Mouse (Mus musculus) heart, embryonic 14.5 days (tissue): ENCODE measurements around the gene Cd302. TPM values are rescaled to one million over a fixed set of nuclear protein-coding genes. Genes with fewer than 3 reads are reported as not detected.
A peak's percentile ranks its signal among the peaks of the same experiment; 100 is the strongest.

ENCODE experiments used
- ATAC-seq: fragments of 200-750 bp; cut with Nextera tagmentation; 2 replicates; pipeline ENCODE4 v1.8.0; 2017; ENCODE audit warnings: low read depth, moderate TSS enrichment; ENCODE audit not compliant: insufficient number of reproducible peaks, insufficient read depth, low FRiP score
- H3K27ac ChIP-seq, 2 experiments: fragments of 200-500 bp in 1 of 2; fragments of 300-500 bp in 1 of 2; sonication (generic) in 1 of 2; replicated peaks in 1 of 2; 2 replicates each; pipeline ENCODE4 v1.5.1; 2012 to 2014; ENCODE audit warnings: low read depth in 2 of 2, low read length in 2 of 2, control low read depth in 1 of 2, mild to moderate bottlenecking in 1 of 2, mixed read lengths in 1 of 2; ENCODE audit not compliant: control insufficient read depth in 1 of 2, insufficient read depth in 1 of 2
- H3K27me3 ChIP-seq: fragments of 300-500 bp; sonication (generic); 2 replicates; pipeline ENCODE4 v1.6.1; 2014; ENCODE audit warnings: mild to moderate bottlenecking, low read length, control low read depth; ENCODE audit not compliant: control insufficient read depth, insufficient read depth
- H3K36me3 ChIP-seq: fragments of 300-500 bp; sonication (generic); 2 replicates; pipeline ENCODE4 v1.6.1; 2014; ENCODE audit warnings: mild to moderate bottlenecking, control low read depth, low read length, mixed read lengths; ENCODE audit not compliant: control insufficient read depth, insufficient read depth
- H3K4me1 ChIP-seq, 2 experiments: fragments of 200-500 bp in 1 of 2; fragments of 300-500 bp in 1 of 2; sonication (generic) in 1 of 2; 2 replicates each; pipeline ENCODE4 v1.6.1; 2012 to 2014; ENCODE audit warnings: low read length in 2 of 2, control low read depth in 1 of 2, mixed read lengths in 1 of 2; ENCODE audit not compliant: control insufficient read depth in 2 of 2, insufficient read depth in 2 of 2
- H3K4me2 ChIP-seq: fragments of 300-500 bp; sonication (generic); 2 replicates; pipeline ENCODE4 v1.6.1; 2014; ENCODE audit warnings: mild to moderate bottlenecking, low read length
- H3K4me3 ChIP-seq, 2 experiments: fragments of 200-500 bp in 1 of 2; fragments of 300-500 bp in 1 of 2; sonication (generic) in 1 of 2; 2 replicates each; pipeline ENCODE4 v1.5.1; 2012 to 2014; ENCODE audit warnings: low read length in 2 of 2, mild to moderate bottlenecking in 2 of 2, control low read depth in 1 of 2, low read depth in 1 of 2, moderate library complexity in 1 of 2; ENCODE audit not compliant: control insufficient read depth in 1 of 2, insufficient read depth in 1 of 2
- H3K9ac ChIP-seq: fragments of 300-500 bp; sonication (generic); 2 replicates; pipeline ENCODE4 v1.6.1; 2014; ENCODE audit warnings: mild to moderate bottlenecking, low read length
- H3K9me3 ChIP-seq: fragments of 300-500 bp; sonication (generic); 2 replicates; pipeline ENCODE4 v1.6.1; 2016; ENCODE audit warnings: low read length, control low read depth; ENCODE audit not compliant: control insufficient read depth
- WGBS: fragments of 180-500 bp; shearing (Covaris S2); extraction: QIAGEN DNeasy Blood & Tissue Kit; methylation state at CpG from one replicate; pipeline ENCODE4 v1.1.7; 2014; 5-methylcytosine and 5-hydroxymethylcytosine counted together
- polyA plus RNA-seq: library from polyadenylated mRNA; unstranded; fragments of >200 nt; fragmentation: Nextera tagmentation; extraction: Ambion mirVana; gene quantifications from 2 replicates; pipeline ENCODE4 v1.2.1, GENCODE M21; 2014

The Cd302 gene
- polyA plus RNA-seq, 1 experiment from 2014 or later = 25.5 TPM

GRCm38 (mm10) chr2:60298266-60298665, 14.0 kb upstream of the Cd302 start:
- Histone ChIP-seq H3K9me3 (no peaks in the 10 kb centered on the region), H3K4me2 (no peak overlapping the region), H3K9ac (no peak overlapping the region), H3K27ac (no peak overlapping the region), H3K4me3 (no peak overlapping the region), H3K4me1 (no peaks in the 10 kb centered on the region), H3K36me3 (no peaks in the 10 kb centered on the region), H3K27me3 (no peaks in the 10 kb centered on the region)
- ATAC-seq = no peak
- whole genome bisulfite sequencing = 70% methylated on average over 3 of the region's 3 CpGs

GRCm38 (mm10) chr2:60291381-60291780, 7.1 kb upstream of the Cd302 start:
- H3K9ac ChIP-seq = no peak overlapping the region
- 80% methylated on average over 4 of the region's 4 CpGs for WGBS
- no peak overlapping the region for H3K4me2 ChIP-seq
- no peak overlapping the region for H3K4me3 ChIP-seq
- H3K27me3 ChIP-seq = no peaks in the 10 kb centered on the region
- H3K27ac ChIP-seq = no peak overlapping the region
- no peaks in the 10 kb centered on the region for H3K9me3 ChIP-seq
- H3K36me3 ChIP-seq = no peaks in the 10 kb centered on the region
- ATAC-seq = no peak
- H3K4me1 ChIP-seq = no peaks in the 10 kb centered on the region

GRCm38 (mm10) chr2:60289451-60289850, 5.2 kb upstream of the Cd302 start:
- H3K9ac ChIP-seq = no peak overlapping the region
- H3K4me1 ChIP-seq = peaks cover 0 to under 1% of the 10 kb centered on the region in 2 experiments; a peak in 1 of 4 replicates
- 79% methylated on average over 1 of the region's 1 CpGs for WGBS
- H3K27me3 ChIP-seq = no peaks in the 10 kb centered on the region
- ATAC-seq = no peak
- H3K27ac ChIP-seq = no peak overlapping the region
- H3K36me3 ChIP-seq = no peaks in the 10 kb centered on the region
- H3K9me3 ChIP-seq = no peaks in the 10 kb centered on the region
- H3K4me2 ChIP-seq = no peak overlapping the region
- H3K4me3 ChIP-seq = no peak overlapping the region

- H3K27me3 ChIP-seq = no peaks in the 10 kb centered on the region
- H3K27ac ChIP-seq = no peak overlapping the region
- no peak overlapping the region for H3K9ac ChIP-seq
- H3K4me1 ChIP-seq = peaks cover 2 to 4% of the 10 kb centered on the region in 2 experiments; a peak in 2 of 4 replicates
- no peak overlapping the region for H3K4me3 ChIP-seq
- H3K36me3 ChIP-seq = no peaks in the 10 kb centered on the region
- 62% methylated on average over 4 of the region's 4 CpGs for WGBS
- ATAC-seq = no peak
- no peaks in the 10 kb centered on the region for H3K9me3 ChIP-seq
- no peak overlapping the region for H3K4me2 ChIP-seq
These were observed 4.3 kb upstream of the Cd302 start for GRCm38 (mm10) chr2:60288606-60289005.

DNA sequence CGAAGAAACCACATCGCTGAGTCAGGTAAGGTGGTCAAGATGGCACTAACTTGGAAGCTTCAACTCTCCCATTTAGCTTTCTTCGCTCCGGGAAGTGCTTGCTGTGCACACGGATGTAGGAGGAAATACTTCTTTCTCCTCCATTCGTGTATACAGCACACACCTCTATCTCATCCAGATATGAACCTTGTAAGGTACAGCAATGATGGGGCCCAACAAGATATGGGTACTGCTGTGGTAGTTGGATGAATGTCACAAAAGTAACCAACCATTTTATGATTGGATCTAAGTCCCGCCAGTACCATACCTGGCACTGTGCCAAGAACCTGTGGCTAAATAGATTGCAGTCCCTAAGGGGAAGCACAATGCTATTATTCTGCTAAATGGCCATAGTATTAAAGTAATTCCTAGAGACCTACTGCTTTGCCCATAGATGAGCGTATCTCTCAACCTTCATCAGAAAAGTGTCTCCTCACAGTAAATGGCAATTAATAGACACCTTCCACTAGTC, 874 bp upstream of the Cd302 start:
- ATAC-seq = no peak
- no peak overlapping the region; the same call in 1 of the 2 replicates for H3K4me2 ChIP-seq
- H3K27ac ChIP-seq = no peak overlapping the region
- whole genome bisulfite sequencing = 83% methylated on average over 8 of the region's 8 CpGs
- no peaks in the 10 kb centered on the region for H3K27me3 ChIP-seq
- no peaks in the 10 kb centered on the region for H3K9me3 ChIP-seq
- no peak overlapping the region for H3K4me3 ChIP-seq
- no peak overlapping the region for H3K9ac ChIP-seq
- peaks cover 3 to 10% of the 10 kb centered on the region in 2 experiments; a peak in 2 of 4 replicates for H3K4me1 ChIP-seq
- H3K36me3 ChIP-seq = no peaks in the 10 kb centered on the region

GRCm38 (mm10) chr2:60283751-60284466, 379 bp downstream of the Cd302 start:
- peak overlapping the region; percentile 73 for H3K9ac ChIP-seq
- under 1% methylated on average over 42 of the region's 42 CpGs for WGBS
- ATAC-seq = peak; percentile 71

DNA sequence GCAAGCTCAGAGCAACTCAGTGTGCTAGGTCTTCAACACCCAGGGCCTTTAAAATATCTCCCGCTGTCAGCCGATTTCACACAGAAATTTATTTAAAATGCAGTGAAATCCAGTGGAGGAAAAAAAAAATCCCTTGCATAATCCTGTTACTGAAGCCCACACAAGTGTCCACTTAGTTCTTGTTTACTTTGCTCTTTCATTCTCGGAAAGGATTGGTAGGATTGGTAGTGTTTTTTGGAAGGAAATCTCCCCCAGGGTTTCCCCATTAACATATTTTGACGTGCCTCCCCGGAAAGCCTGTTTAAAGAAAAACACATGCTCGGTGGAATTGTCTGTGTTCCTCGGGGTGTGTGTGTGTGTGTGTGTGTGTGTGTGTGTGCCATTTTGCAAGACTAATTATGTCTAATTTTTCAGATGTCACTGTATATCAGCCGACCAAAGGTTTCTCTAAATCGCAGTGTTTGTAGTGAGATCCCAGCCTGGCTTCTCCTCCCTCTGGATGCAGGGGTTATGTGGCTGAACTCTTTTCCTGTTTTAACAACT, 1.0 kb downstream of the Cd302 start:
- peaks cover 3 to 10% of the 10 kb centered on the region in 2 experiments; a peak in 2 of 4 replicates for H3K4me1 ChIP-seq
- peak overlapping the region; percentile 93 for H3K4me2 ChIP-seq
- no peaks in the 10 kb centered on the region for H3K9me3 ChIP-seq
- H3K36me3 ChIP-seq = no peaks in the 10 kb centered on the region
- H3K27me3 ChIP-seq = no peaks in the 10 kb centered on the region
- ATAC-seq = no peak
- peak overlapping the region; percentile 73 for H3K9ac ChIP-seq
- peak overlapping the region; percentile 50 to 52 for H3K4me3 ChIP-seq
- 20% methylated on average over 9 of the region's 9 CpGs for WGBS
- no peak overlapping the region for H3K27ac ChIP-seq

More at GRCm38 (mm10) chr2:60283751-60284466, 379 bp downstream of the Cd302 start:
- Histone ChIP-seq H3K9me3 (no peaks in the 10 kb centered on the region), H3K4me2 (peak overlapping the region; percentile 93), H3K4me3 (peak overlapping the region; percentile 50 to 52), H3K27me3 (no peaks in the 10 kb centered on the region), H3K27ac (no peak overlapping the region), H3K36me3 (no peaks in the 10 kb centered on the region), H3K4me1 (peaks cover 3 to 10% of the 10 kb centered on the region in 2 experiments; a peak in 2 of 4 replicates)
